Mouse (Mus musculus) MEL (cell line): ENCODE measurements around the gene Aen. TPM values are rescaled to one million over a fixed set of nuclear protein-coding genes. Genes with fewer than 3 reads are reported as not detected.

ENCODE experiments used
- DNase-seq: peaks from one replicate; pipeline ENCODE4 v3.0.0; 2011; ENCODE audit warnings: low read depth, low spot score
- H3K27ac ChIP-seq: 2 replicates; pipeline ENCODE4 v1.5.1; 2012; ENCODE audit warnings: low read depth, mild to moderate bottlenecking, control low read depth, low read length, moderate library complexity; ENCODE audit not compliant: control insufficient read depth
- H3K27me3 ChIP-seq, 2 experiments: fragments of 150-350 bp in 1 of 2; sonication (generic) in 1 of 2; 2 replicates each; pipeline ENCODE4 v1.6.1; 2012; ENCODE audit warnings: low read length in 2 of 2, mild to moderate bottlenecking in 2 of 2, improper control_type of control experiment in 1 of 2, moderate library complexity in 1 of 2; ENCODE audit not compliant: insufficient read depth in 2 of 2, control insufficient read depth in 1 of 2
- H3K36me3 ChIP-seq, 2 experiments: 2 replicates each; pipeline ENCODE4 v1.6.1; 2012 to 2014; ENCODE audit warnings: low read length in 2 of 2, improper control_type of control experiment in 1 of 2, inconsistent platforms in 1 of 2, mild to moderate bottlenecking in 1 of 2; ENCODE audit not compliant: insufficient read depth in 2 of 2, control insufficient read depth in 1 of 2
- H3K4me1 ChIP-seq, 2 experiments: fragments of 150-350 bp in 1 of 2; sonication (generic) in 1 of 2; 2 replicates each; pipeline ENCODE4 v1.6.1; 2012; ENCODE audit warnings: low read length in 2 of 2, improper control_type of control experiment in 1 of 2, mild to moderate bottlenecking in 1 of 2; ENCODE audit not compliant: insufficient read depth in 2 of 2, control insufficient read depth in 1 of 2
- H3K4me3 ChIP-seq, 2 experiments: fragments of 150-350 bp in 1 of 2; sonication (generic) in 1 of 2; 2 replicates each; pipeline ENCODE4 v1.5.1; 2012; ENCODE audit warnings: low read depth in 2 of 2, low read length in 2 of 2, mild to moderate bottlenecking in 2 of 2, moderate library complexity in 2 of 2, control low read depth in 1 of 2, improper control_type of control experiment in 1 of 2; ENCODE audit not compliant: control insufficient read depth in 1 of 2, insufficient read depth in 1 of 2
- H3K79me2 ChIP-seq: 2 replicates; pipeline ENCODE4 v1.6.1; 2012; ENCODE audit warnings: mild to moderate bottlenecking, low read length, moderate library complexity; ENCODE audit not compliant: control insufficient read depth, poor library complexity, insufficient read depth
- H3K9ac ChIP-seq: 2 replicates; pipeline ENCODE4 v1.6.1; 2012; ENCODE audit warnings: low read depth, mild to moderate bottlenecking, control low read depth, low read length, moderate library complexity; ENCODE audit not compliant: control insufficient read depth, poor library complexity, severe bottlenecking
- H3K9me3 ChIP-seq: fragments of 150-350 bp; sonication (generic); replicated peaks from 2 replicates; pipeline ENCODE4 v1.6.1; 2012; ENCODE audit warnings: mild to moderate bottlenecking, low read length, improper control_type of control experiment, moderate library complexity; ENCODE audit not compliant: insufficient read depth
- CHD1 ChIP-seq: IDR thresholded peaks from 2 replicates; pipeline ENCODE4 v1.6.1; 2012; ENCODE audit warnings: low read depth, mild to moderate bottlenecking, inconsistent platforms, low read length, improper control_type of control experiment
- CHD2 ChIP-seq: IDR thresholded peaks from 2 replicates; pipeline ENCODE4 v1.6.1; 2011; ENCODE audit warnings: low read length, improper control_type of control experiment
- ELF1 ChIP-seq: IDR thresholded peaks from 2 replicates; pipeline ENCODE4 v1.6.1; 2014; ENCODE audit warnings: low read depth, mild to moderate bottlenecking, inconsistent platforms, low read length, improper control_type of control experiment, moderate library complexity
- ETS1 ChIP-seq: IDR thresholded peaks from 2 replicates; pipeline ENCODE4 v1.6.1; 2012; ENCODE audit warnings: low read depth, mild to moderate bottlenecking, inconsistent platforms, low read length, improper control_type of control experiment, moderate library complexity
- GABPA ChIP-seq: IDR thresholded peaks from 2 replicates; pipeline ENCODE4 v1.6.1; 2012; ENCODE audit warnings: low read depth, mild to moderate bottlenecking, inconsistent platforms, low read length, improper control_type of control experiment, moderate library complexity
- HCFC1 ChIP-seq: IDR thresholded peaks from 2 replicates; pipeline ENCODE4 v1.6.1; 2012; ENCODE audit warnings: low read depth, mild to moderate bottlenecking, inconsistent platforms, low read length, improper control_type of control experiment, moderate library complexity
- KAT2A ChIP-seq: conservative IDR thresholded peaks from 2 replicates; pipeline ENCODE4 v1.6.1; 2012; ENCODE audit warnings: low read depth, low read length, improper control_type of control experiment, inconsistent platforms
- MAFK ChIP-seq: IDR thresholded peaks from 2 replicates; pipeline ENCODE4 v1.6.1; 2011; ENCODE audit warnings: low read depth, mild to moderate bottlenecking, low read length, improper control_type of control experiment, borderline replicate concordance
- MEF2A ChIP-seq: IDR thresholded peaks from 2 replicates; pipeline ENCODE4 v1.6.1; 2014; ENCODE audit warnings: low read depth, mild to moderate bottlenecking, inconsistent platforms, low read length, improper control_type of control experiment; ENCODE audit not compliant: poor library complexity, insufficient replicate concordance, severe bottlenecking; ENCODE audit errors: extremely low read depth
- MYB ChIP-seq: IDR thresholded peaks from 2 replicates; pipeline ENCODE4 v1.6.1; 2011; ENCODE audit warnings: mild to moderate bottlenecking, low read depth, low read length, improper control_type of control experiment
- NRF1 ChIP-seq: IDR thresholded peaks from 2 replicates; pipeline ENCODE4 v1.6.1; 2014; ENCODE audit warnings: low read depth, mild to moderate bottlenecking, inconsistent platforms, low read length, improper control_type of control experiment, moderate library complexity; ENCODE audit not compliant: poor library complexity, insufficient read depth, severe bottlenecking
- POLR2AphosphoS2 ChIP-seq: IDR thresholded peaks from 2 replicates; pipeline ENCODE4 v1.6.1; 2011; ENCODE audit warnings: low read length, improper control_type of control experiment
- POLR2AphosphoS5 ChIP-seq: IDR thresholded peaks from 2 replicates; pipeline ENCODE4 v1.6.1; 2012; ENCODE audit warnings: low read depth, borderline replicate concordance, mild to moderate bottlenecking, inconsistent platforms, low read length, moderate library complexity, mixed read lengths
- SIN3A ChIP-seq: IDR thresholded peaks from 2 replicates; pipeline ENCODE4 v1.6.1; 2012; ENCODE audit warnings: low read length, improper control_type of control experiment, inconsistent platforms
- SMC3 ChIP-seq: IDR thresholded peaks from 2 replicates; pipeline ENCODE4 v1.6.1; 2011; ENCODE audit warnings: low read depth, low read length, improper control_type of control experiment
- TAL1 ChIP-seq: IDR thresholded peaks from 2 replicates; pipeline ENCODE4 v1.6.1; 2012; ENCODE audit warnings: mild to moderate bottlenecking, inconsistent platforms, low read length, moderate library complexity, mixed read lengths
- TCF12 ChIP-seq: IDR thresholded peaks from 2 replicates; pipeline ENCODE4 v1.6.1; 2014; ENCODE audit warnings: low read depth, mild to moderate bottlenecking, inconsistent platforms, low read length, improper control_type of control experiment, moderate library complexity
- UBTF ChIP-seq: IDR thresholded peaks from 2 replicates; pipeline ENCODE4 v1.6.1; 2012; ENCODE audit warnings: low read depth, mild to moderate bottlenecking, inconsistent platforms, low read length, improper control_type of control experiment, moderate library complexity, borderline replicate concordance; ENCODE audit not compliant: insufficient read depth
- USF1 ChIP-seq: IDR thresholded peaks from 2 replicates; pipeline ENCODE4 v1.6.1; 2014; ENCODE audit warnings: low read depth, mild to moderate bottlenecking, inconsistent platforms, low read length, improper control_type of control experiment, moderate library complexity
- ZC3H11A ChIP-seq: IDR thresholded peaks from 2 replicates; pipeline ENCODE4 v1.6.1; 2012; ENCODE audit warnings: low read depth, mild to moderate bottlenecking, inconsistent platforms, low read length, improper control_type of control experiment
- ZKSCAN1 ChIP-seq: IDR thresholded peaks from 2 replicates; pipeline ENCODE4 v1.6.1; 2012; ENCODE audit warnings: low read depth, mild to moderate bottlenecking, inconsistent platforms, low read length, improper control_type of control experiment, moderate library complexity
- ZMIZ1 ChIP-seq: IDR thresholded peaks from 2 replicates; pipeline ENCODE4 v1.6.1; 2012; ENCODE audit warnings: low read depth, mild to moderate bottlenecking, inconsistent platforms, low read length, improper control_type of control experiment, moderate library complexity
- ZNF384 ChIP-seq: IDR thresholded peaks from 2 replicates; pipeline ENCODE4 v1.6.1; 2012; ENCODE audit warnings: low read depth, mild to moderate bottlenecking, inconsistent platforms, low read length, improper control_type of control experiment
- polyA plus RNA-seq, 2 experiments: library from polyadenylated mRNA; stranded (reverse) in 1 of 2; unstranded in 1 of 2; fragments of >175 nt in 1 of 2; fragments of >200 nt in 1 of 2; gene quantifications; 2 replicates each; pipeline versions ENCODE4 v1.2.1 to v1.2.4; 2012; ENCODE audit warnings: low replicate concordance in 2 of 2, low read depth in 1 of 2; ENCODE audit not compliant: insufficient read length in 2 of 2, insufficient read depth in 1 of 2, missing spikeins in 1 of 2
- total RNA-seq: library from RNA; depleted of rRNA; stranded (reverse); fragments of 300-350 nt; gene quantifications from 2 replicates; pipeline ENCODE4 v1.2.3, GENCODE M21; 2012

Aen gene
- total and polyA plus RNA-seq, 3 experiments: 95.9 to 97.7 TPM; not detected in 1

GRCm38 (mm10) chr7:78846737-78847434 lies 48.8 kb upstream of the Aen start, which contains the start of gene Det1 (continued):
- TF ChIP-seq CHD1 (no peak), ETS1 (no peak), TAL1 (no peak), MEF2A (no peak), ZC3H11A (no peak), CHD2 (no peak), USF1 (no peak), GABPA (peak; percentile 72; the same call in 1 of the 2 replicates), KAT2A (no peak; the same call in 1 of the 2 replicates), POLR2AphosphoS5 (no peak), POLR2AphosphoS2 (no peak), ZMIZ1 (no peak; the same call in 1 of the 2 replicates), SIN3A (peak; percentile 78), MYB (no peak), NRF1 (no peak), TCF12 (peak; percentile 61), HCFC1 (peak; percentile 92), ZKSCAN1 (no peak), ZNF384 (no peak)

GRCm38 (mm10) chr7:78854051-78854450 lies 41.6 kb upstream of the Aen start:
- no peak overlapping the region for H3K27ac ChIP-seq
- no peak overlapping the region; a peak in 1 of 4 replicates for H3K4me3 ChIP-seq
- H3K79me2 ChIP-seq: no peaks in the 10 kb centered on the region
- no peak overlapping the region for H3K9ac ChIP-seq
- no peak for TF ChIP-seq SMC3
- no peak for TF ChIP-seq MAFK
- TF ChIP-seq POLR2AphosphoS2: no peak
- 0 out of 2 replicates have a peak, but pooled peaks have one; percentile 25 for TF ChIP-seq ELF1
- no peak for TF ChIP-seq UBTF
- H3K27me3 ChIP-seq: peaks cover 0 to 6% of the 10 kb centered on the region in 2 experiments; a peak in 2 of 4 replicates
- 0 out of 4 replicates have a peak, but pooled peaks cover 0 to 3% of the 10 kb centered on the region in 2 experiments for H3K4me1 ChIP-seq
- no peaks in the 10 kb centered on the region for H3K9me3 ChIP-seq
- no peaks in the 10 kb centered on the region for H3K36me3 ChIP-seq
- peak; percentile 13 for DNase-seq
